Mouse (Mus musculus) cerebellum, adult 2 months (tissue): ENCODE data around the gene Sorcs2.

Experiments
- CTCF ChIP-seq: fragments of 200-500 bp; IDR thresholded peaks from 2 replicates; pipeline ENCODE4 v1.5.1; 2011; ENCODE audit warnings: low read depth, mild to moderate bottlenecking, control low read depth, low read length, moderate library complexity, borderline replicate concordance; ENCODE audit not compliant: insufficient read depth
- POLR2A ChIP-seq: fragments of 200-500 bp; IDR thresholded peaks from 2 replicates; pipeline ENCODE4 v1.6.1; 2011; ENCODE audit warnings: low read length, control low read depth, borderline replicate concordance; ENCODE audit not compliant: insufficient read depth

DNA sequence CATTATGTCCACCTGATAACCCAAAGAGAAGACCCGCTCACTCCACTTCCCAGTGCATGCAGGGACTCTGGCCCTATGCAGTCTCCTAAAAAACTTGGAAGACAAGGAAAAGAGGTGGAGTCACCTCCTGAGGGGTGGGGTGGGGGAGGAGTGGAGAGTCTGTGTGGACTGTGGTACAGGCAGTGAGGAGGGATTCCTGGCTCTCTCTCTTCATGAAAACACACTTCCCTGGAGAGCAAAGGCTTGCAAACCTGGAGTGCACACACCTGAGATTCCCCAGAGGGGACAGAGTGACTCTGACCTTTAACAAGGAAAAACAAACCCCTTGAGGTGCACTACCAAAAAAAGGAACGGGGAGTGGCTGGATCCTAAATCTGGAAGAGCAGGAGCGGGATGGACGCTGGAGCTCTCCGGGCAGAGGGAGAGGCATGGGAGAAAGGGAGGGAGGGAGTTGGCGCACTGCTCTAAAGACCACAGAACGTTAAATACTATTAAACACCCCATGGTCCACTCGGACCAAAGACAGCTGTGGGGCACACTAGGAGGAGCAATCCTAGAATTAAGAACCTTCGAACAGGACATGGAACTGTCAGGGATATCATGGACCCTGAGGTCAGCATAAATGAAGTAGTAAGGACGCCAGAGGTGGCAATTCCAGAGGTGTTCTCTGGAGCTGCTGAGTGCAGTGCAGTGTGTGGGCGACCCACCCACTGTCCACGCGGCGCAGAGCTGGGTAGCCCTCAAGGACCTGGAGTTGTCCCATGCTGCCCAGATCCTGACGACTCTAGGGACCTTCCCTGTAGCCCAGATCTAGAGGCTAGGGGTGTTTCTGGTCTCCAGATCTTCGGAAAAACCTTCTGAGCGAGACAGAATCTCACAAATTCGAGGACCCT, 1.2 kb downstream of the Sorcs2 start:
- no peak for TF ChIP-seq CTCF
- no peak for TF ChIP-seq POLR2A
